Mouse (Mus musculus): ENCODE measurements around the gene Pmm1.

GRCm38 (mm10) chr15:81940219-81940618, 20.5 kb downstream of the Pmm1 start:
- no peak for TF ChIP-seq POLR2A (IDR thresholded peaks at IDR 0.05; ENCODE audit: control insufficient read depth, extremely low read depth, insufficient read depth, low read length, poor library complexity)
- TF ChIP-seq CTCF (IDR thresholded peaks at IDR 0.05; ENCODE audit: borderline replicate concordance, control insufficient read depth, extremely low read depth, insufficient read depth, low read length, poor library complexity), result no peak

Measured in thymus, adult 2 months (tissue).